Mouse (Mus musculus): ENCODE measurements around the gene Glis3. TPM values are rescaled to one million over a fixed set of nuclear protein-coding genes. Genes with fewer than 3 reads are reported as not detected.
A peak's percentile ranks its signal among the peaks of the same experiment; 100 is the strongest.

Glis3 gene
- polyA plus RNA-seq, 1 experiment from 2014 or later = 4.1 TPM

GRCm38 (mm10) chr19:28299211-28299775 lies 380.6 kb downstream of the Glis3 start:
- WGBS = 71% methylated on average over 11 of the region's 11 CpGs
- no peak overlapping the region for H3K4me3 ChIP-seq (replicated peaks; ENCODE audit: low read length)
- no peaks in the 10 kb centered on the region for H3K36me3 ChIP-seq (replicated peaks; ENCODE audit: control insufficient read depth, insufficient read depth)
- no peaks in the 10 kb centered on the region for H3K27me3 ChIP-seq (ENCODE audit: control insufficient read depth, insufficient read depth, low read length)
- DNase-seq (ENCODE audit: low spot score) (no peak), ATAC-seq (ENCODE audit: low FRiP score) (no peak)
- H3K4me1 ChIP-seq (replicated peaks; ENCODE audit: control insufficient read depth, insufficient read depth, low read length) = 0 out of 2 replicates have a peak, but pooled peaks cover 6% of the 10 kb centered on the region
- H3K9me3 ChIP-seq (ENCODE audit: control insufficient read depth, low read length) = no peaks in the 10 kb centered on the region
- H3K9ac ChIP-seq = no peak overlapping the region
- no peak overlapping the region for H3K4me2 ChIP-seq (replicated peaks)
- peak overlapping the region; percentile 57 for H3K27ac ChIP-seq

- DNase-seq (ENCODE audit: low spot score) (no peak), ATAC-seq (ENCODE audit: low FRiP score) (peak; percentile 62; the same call in 1 of the 2 replicates)
- Histone ChIP-seq H3K9ac (no peak overlapping the region), H3K9me3 (ENCODE audit: control insufficient read depth, low read length) (no peaks in the 10 kb centered on the region), H3K4me2 (replicated peaks) (no peak overlapping the region), H3K4me1 (replicated peaks; ENCODE audit: control insufficient read depth, insufficient read depth, low read length) (0 out of 2 replicates have a peak, but pooled peaks cover 4% of the 10 kb centered on the region), H3K27ac (peak overlapping the region; percentile 57), H3K27me3 (ENCODE audit: control insufficient read depth, insufficient read depth, low read length) (no peaks in the 10 kb centered on the region), H3K4me3 (replicated peaks; ENCODE audit: low read length) (no peak overlapping the region), H3K36me3 (replicated peaks; ENCODE audit: control insufficient read depth, insufficient read depth) (no peaks in the 10 kb centered on the region)
- whole genome bisulfite sequencing = 51% methylated on average over 9 of the region's 9 CpGs
These were observed 381.2 kb downstream of the Glis3 start for GRCm38 (mm10) chr19:28298669-28299068.

- H3K27me3 ChIP-seq (ENCODE audit: control insufficient read depth, insufficient read depth, low read length) = no peaks in the 10 kb centered on the region
These were observed 388.3 kb downstream of the Glis3 start for GRCm38 (mm10) chr19:28291596-28291995.

GRCm38 (mm10) chr19:28289457-28289856 lies 390.4 kb downstream of the Glis3 start:
- 60% methylated on average over 4 of the region's 4 CpGs for WGBS
- no peak for ATAC-seq (ENCODE audit: low FRiP score)

More at GRCm38 (mm10) chr19:28291596-28291995, 388.3 kb downstream of the Glis3 start:
- Histone ChIP-seq H3K4me2 (replicated peaks) (no peak overlapping the region), H3K4me1 (replicated peaks; ENCODE audit: control insufficient read depth, insufficient read depth, low read length) (no peaks in the 10 kb centered on the region), H3K4me3 (replicated peaks; ENCODE audit: low read length) (no peak overlapping the region), H3K9me3 (ENCODE audit: control insufficient read depth, low read length) (no peaks in the 10 kb centered on the region), H3K9ac (no peak overlapping the region), H3K27ac (no peak overlapping the region), H3K36me3 (replicated peaks; ENCODE audit: control insufficient read depth, insufficient read depth) (no peaks in the 10 kb centered on the region)
- ATAC-seq (ENCODE audit: low FRiP score) (no peak), DNase-seq (ENCODE audit: low spot score) (no peak)
- 80% methylated on average over 4 of the region's 4 CpGs for WGBS

GRCm38 (mm10) chr19:28287431-28287830 lies 392.4 kb downstream of the Glis3 start:
- H3K4me2 ChIP-seq (replicated peaks) = no peak overlapping the region
- H3K36me3 ChIP-seq (replicated peaks; ENCODE audit: control insufficient read depth, insufficient read depth) = no peaks in the 10 kb centered on the region
- H3K9ac ChIP-seq = no peak overlapping the region
- H3K9me3 ChIP-seq (ENCODE audit: control insufficient read depth, low read length) = no peaks in the 10 kb centered on the region
- DNase-seq (ENCODE audit: low spot score) (no peak), ATAC-seq (ENCODE audit: low FRiP score) (no peak)
- H3K4me3 ChIP-seq (replicated peaks; ENCODE audit: low read length) = no peak overlapping the region
- no peaks in the 10 kb centered on the region for H3K4me1 ChIP-seq (replicated peaks; ENCODE audit: control insufficient read depth, insufficient read depth, low read length)
- no peaks in the 10 kb centered on the region for H3K27me3 ChIP-seq (ENCODE audit: control insufficient read depth, insufficient read depth, low read length)
- 59% methylated on average over 2 of the region's 2 CpGs for WGBS
- H3K27ac ChIP-seq = no peak overlapping the region

More at GRCm38 (mm10) chr19:28289457-28289856, 390.4 kb downstream of the Glis3 start:
- no peaks in the 10 kb centered on the region for H3K36me3 ChIP-seq (replicated peaks; ENCODE audit: control insufficient read depth, insufficient read depth)
- no peak overlapping the region for H3K27ac ChIP-seq
- H3K4me2 ChIP-seq (replicated peaks) = no peak overlapping the region
- no peak overlapping the region for H3K9ac ChIP-seq
- peak; percentile 48 for DNase-seq (ENCODE audit: low spot score)
- no peaks in the 10 kb centered on the region for H3K27me3 ChIP-seq (ENCODE audit: control insufficient read depth, insufficient read depth, low read length)
- H3K4me1 ChIP-seq (replicated peaks; ENCODE audit: control insufficient read depth, insufficient read depth, low read length) = no peaks in the 10 kb centered on the region
- H3K4me3 ChIP-seq (replicated peaks; ENCODE audit: low read length) = no peak overlapping the region
- H3K9me3 ChIP-seq (ENCODE audit: control insufficient read depth, low read length) = no peaks in the 10 kb centered on the region

GRCm38 (mm10) chr19:28284098-28284569 lies 395.7 kb downstream of the Glis3 start:
- Histone ChIP-seq H3K36me3 (replicated peaks; ENCODE audit: control insufficient read depth, insufficient read depth) (no peaks in the 10 kb centered on the region), H3K4me3 (replicated peaks; ENCODE audit: low read length) (no peak overlapping the region), H3K27ac (no peak overlapping the region), H3K9ac (no peak overlapping the region), H3K4me1 (replicated peaks; ENCODE audit: control insufficient read depth, insufficient read depth, low read length) (no peaks in the 10 kb centered on the region), H3K27me3 (ENCODE audit: control insufficient read depth, insufficient read depth, low read length) (no peaks in the 10 kb centered on the region), H3K4me2 (replicated peaks) (no peak overlapping the region), H3K9me3 (ENCODE audit: control insufficient read depth, low read length) (no peaks in the 10 kb centered on the region)
- ATAC-seq (ENCODE audit: low FRiP score) (no peak), DNase-seq (ENCODE audit: low spot score) (no peak)
- 85% methylated on average over 7 of the region's 7 CpGs for WGBS

GRCm38 (mm10) chr19:28283241-28284097 lies 396.4 kb downstream of the Glis3 start:
- DNase-seq (ENCODE audit: low spot score) = no peak
- no peak overlapping the region for H3K4me3 ChIP-seq (replicated peaks; ENCODE audit: low read length)
- WGBS = 90% methylated on average over 7 of the region's 7 CpGs
- H3K4me2 ChIP-seq (replicated peaks) = no peak overlapping the region
- H3K27ac ChIP-seq = no peak overlapping the region
- H3K4me1 ChIP-seq (replicated peaks; ENCODE audit: control insufficient read depth, insufficient read depth, low read length) = no peaks in the 10 kb centered on the region
- H3K36me3 ChIP-seq (replicated peaks; ENCODE audit: control insufficient read depth, insufficient read depth) = no peaks in the 10 kb centered on the region
- H3K27me3 ChIP-seq (ENCODE audit: control insufficient read depth, insufficient read depth, low read length) = no peaks in the 10 kb centered on the region
- ATAC-seq (ENCODE audit: low FRiP score) = no peak
- no peaks in the 10 kb centered on the region for H3K9me3 ChIP-seq (ENCODE audit: control insufficient read depth, low read length)
- H3K9ac ChIP-seq = no peak overlapping the region

GRCm38 (mm10) chr19:28281405-28281804 lies 398.5 kb downstream of the Glis3 start:
- 68% methylated on average over 4 of the region's 4 CpGs for WGBS
- Histone ChIP-seq H3K9me3 (ENCODE audit: control insufficient read depth, low read length) (no peaks in the 10 kb centered on the region), H3K4me1 (replicated peaks; ENCODE audit: control insufficient read depth, insufficient read depth, low read length) (no peaks in the 10 kb centered on the region), H3K9ac (no peak overlapping the region), H3K27ac (no peak overlapping the region), H3K27me3 (ENCODE audit: control insufficient read depth, insufficient read depth, low read length) (no peaks in the 10 kb centered on the region), H3K36me3 (replicated peaks; ENCODE audit: control insufficient read depth, insufficient read depth) (no peaks in the 10 kb centered on the region), H3K4me2 (replicated peaks) (no peak overlapping the region), H3K4me3 (replicated peaks; ENCODE audit: low read length) (no peak overlapping the region)
- ATAC-seq (ENCODE audit: low FRiP score) (no peak), DNase-seq (ENCODE audit: low spot score) (no peak)

- Histone ChIP-seq H3K4me2 (replicated peaks) (no peak overlapping the region), H3K36me3 (replicated peaks; ENCODE audit: control insufficient read depth, insufficient read depth) (no peaks in the 10 kb centered on the region), H3K27me3 (ENCODE audit: control insufficient read depth, insufficient read depth, low read length) (no peaks in the 10 kb centered on the region), H3K4me3 (replicated peaks; ENCODE audit: low read length) (no peak overlapping the region), H3K4me1 (replicated peaks; ENCODE audit: control insufficient read depth, insufficient read depth, low read length) (no peaks in the 10 kb centered on the region), H3K9me3 (ENCODE audit: control insufficient read depth, low read length) (no peaks in the 10 kb centered on the region), H3K27ac (no peak overlapping the region), H3K9ac (no peak overlapping the region)
- WGBS = 33% methylated on average over 2 of the region's 2 CpGs
- ATAC-seq (ENCODE audit: low FRiP score) (no peak), DNase-seq (ENCODE audit: low spot score) (no peak)
These were observed 402.8 kb downstream of the Glis3 start for GRCm38 (mm10) chr19:28277104-28277503.
